Mouse (Mus musculus): ENCODE data around the gene Qrich1. TPM values are rescaled to one million over a fixed set of nuclear protein-coding genes. Genes with fewer than 3 reads are reported as not detected.
A peak's percentile ranks its signal among the peaks of the same experiment; 100 is the strongest.

Gene Qrich1
- polyA plus RNA-seq, 1 experiment from 2014 or later = 78.6 TPM

- H3K4me1 ChIP-seq = peaks cover 21% of the 10 kb centered on the region
- peaks cover 80% of the 10 kb centered on the region for H3K36me3 ChIP-seq
- no peak overlapping the region for H3K4me3 ChIP-seq
- H3K4me2 ChIP-seq = no peak overlapping the region
- ATAC-seq = no peak
- H3K9me3 ChIP-seq (replicated peaks) = no peaks in the 10 kb centered on the region
- H3K27me3 ChIP-seq (replicated peaks) = no peaks in the 10 kb centered on the region
- no peak overlapping the region for H3K27ac ChIP-seq
- 77% methylated on average over 10 of the region's 10 CpGs for WGBS (ENCODE audit: insufficient replicate concordance)
- H3K9ac ChIP-seq = no peak overlapping the region
These were observed 21.7 kb upstream of the Qrich1 start for GRCm38 (mm10) chr9:108494905-108495304.

DNA sequence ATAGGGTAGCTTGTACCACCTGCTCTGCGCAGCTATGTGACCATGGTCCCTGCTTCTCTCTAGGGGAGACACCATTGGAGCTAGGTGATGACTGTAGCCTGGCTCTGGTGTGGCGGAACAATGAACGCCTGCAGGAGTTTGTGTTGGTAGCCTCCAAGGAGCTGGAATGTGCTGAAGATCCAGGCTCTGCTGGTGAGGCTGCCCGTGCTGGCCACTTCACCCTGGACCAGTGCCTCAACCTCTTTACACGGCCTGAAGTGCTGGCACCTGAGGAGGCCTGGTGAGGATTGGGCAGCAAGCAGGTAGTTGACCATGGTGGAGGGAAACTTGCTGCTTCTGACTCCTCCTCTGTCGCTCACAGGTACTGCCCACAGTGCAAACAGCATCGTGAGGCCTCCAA lies 17.4 kb upstream of the Qrich1 start:
- Histone ChIP-seq H3K27me3 (replicated peaks) (no peaks in the 10 kb centered on the region), H3K36me3 (peaks cover 94% of the 10 kb centered on the region), H3K4me2 (no peak overlapping the region), H3K9me3 (replicated peaks) (no peaks in the 10 kb centered on the region), H3K4me3 (no peak overlapping the region), H3K4me1 (no peaks in the 10 kb centered on the region), H3K27ac (no peak overlapping the region), H3K9ac (no peak overlapping the region)
- no peak for ATAC-seq
- WGBS (ENCODE audit: insufficient replicate concordance) = 88% methylated on average over 7 of the region's 7 CpGs

GRCm38 (mm10) chr9:108499943-108500342 lies 16.7 kb upstream of the Qrich1 start:
- no peak for ATAC-seq
- H3K4me2 ChIP-seq = no peak overlapping the region
- H3K4me3 ChIP-seq = no peak overlapping the region
- H3K9ac ChIP-seq = no peak overlapping the region
- no peaks in the 10 kb centered on the region for H3K4me1 ChIP-seq
- H3K27ac ChIP-seq = no peak overlapping the region
- H3K36me3 ChIP-seq = peaks cover 86% of the 10 kb centered on the region
- WGBS (ENCODE audit: insufficient replicate concordance) = 96% methylated on average over 15 of the region's 15 CpGs
- H3K9me3 ChIP-seq (replicated peaks) = no peaks in the 10 kb centered on the region
- H3K27me3 ChIP-seq (replicated peaks) = no peaks in the 10 kb centered on the region

DNA sequence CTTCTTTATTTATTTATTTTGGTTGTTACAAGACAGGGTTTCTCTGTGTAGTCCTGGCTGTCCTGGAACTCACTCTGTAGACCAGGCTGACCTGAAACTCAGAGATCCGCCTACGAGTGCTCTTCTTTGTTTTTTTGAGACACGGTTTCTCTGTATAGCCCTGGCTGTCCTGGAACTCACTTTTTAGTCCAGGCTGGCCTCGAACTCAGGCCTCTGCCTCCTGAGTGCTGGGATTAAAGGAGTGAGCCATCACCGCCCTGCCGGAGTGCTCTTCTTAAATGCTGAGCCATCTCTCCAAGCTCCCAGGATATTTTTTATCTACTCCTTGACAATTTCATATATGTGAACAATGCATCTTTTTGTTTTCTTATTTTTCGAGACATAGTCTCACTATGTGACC lies 9.7 kb upstream of the Qrich1 start:
- H3K4me3 ChIP-seq = peak overlapping the region; percentile 83
- H3K27me3 ChIP-seq (replicated peaks) = no peaks in the 10 kb centered on the region
- no peak for ATAC-seq
- H3K4me2 ChIP-seq = peak overlapping the region; percentile 86
- H3K9ac ChIP-seq = peak overlapping the region; percentile 82; the same call in 1 of the 2 replicates
- no peaks in the 10 kb centered on the region for H3K9me3 ChIP-seq (replicated peaks)
- H3K36me3 ChIP-seq = peaks cover 46% of the 10 kb centered on the region
- no peak overlapping the region for H3K27ac ChIP-seq
- WGBS (ENCODE audit: insufficient replicate concordance) = 82% methylated on average over 7 of the region's 7 CpGs
- H3K4me1 ChIP-seq = peaks cover 22% of the 10 kb centered on the region

GRCm38 (mm10) chr9:108507619-108508434 lies 8.8 kb upstream of the Qrich1 start, which contains the start of gene Qars:
Gene Qars, plus strand, starts transcription at chr9:108507706.
- Histone ChIP-seq H3K27me3 (replicated peaks) (no peaks in the 10 kb centered on the region), H3K4me3 (peak within 1 kb of the TSS; percentile 83), H3K9me3 (replicated peaks) (no peaks in the 10 kb centered on the region), H3K27ac (peak within 1 kb of the TSS; percentile 85), H3K4me1 (peaks cover 22% of the 10 kb centered on the region), H3K36me3 (peaks cover 46% of the 10 kb centered on the region), H3K9ac (peak within 1 kb of the TSS; percentile 82), H3K4me2 (peak within 1 kb of the TSS; percentile 86)
- ATAC-seq = peak; percentile 96
- WGBS (ENCODE audit: insufficient replicate concordance) = under 1% methylated on average over 37 of the region's 37 CpGs

- ATAC-seq = no peak
- H3K36me3 ChIP-seq = peaks cover 48% of the 10 kb centered on the region
- peak overlapping the region; percentile 85 for H3K27ac ChIP-seq
- peaks cover 26% of the 10 kb centered on the region for H3K4me1 ChIP-seq
- peak overlapping the region; percentile 86 for H3K4me2 ChIP-seq
- no peaks in the 10 kb centered on the region for H3K9me3 ChIP-seq (replicated peaks)
- H3K9ac ChIP-seq = peak overlapping the region; percentile 82
- WGBS (ENCODE audit: insufficient replicate concordance) = 41% methylated on average over 7 of the region's 7 CpGs
- peak overlapping the region; percentile 83 for H3K4me3 ChIP-seq
- H3K27me3 ChIP-seq (replicated peaks) = no peaks in the 10 kb centered on the region
These were observed 7.8 kb upstream of the Qrich1 start for GRCm38 (mm10) chr9:108508776-108509175.

DNA sequence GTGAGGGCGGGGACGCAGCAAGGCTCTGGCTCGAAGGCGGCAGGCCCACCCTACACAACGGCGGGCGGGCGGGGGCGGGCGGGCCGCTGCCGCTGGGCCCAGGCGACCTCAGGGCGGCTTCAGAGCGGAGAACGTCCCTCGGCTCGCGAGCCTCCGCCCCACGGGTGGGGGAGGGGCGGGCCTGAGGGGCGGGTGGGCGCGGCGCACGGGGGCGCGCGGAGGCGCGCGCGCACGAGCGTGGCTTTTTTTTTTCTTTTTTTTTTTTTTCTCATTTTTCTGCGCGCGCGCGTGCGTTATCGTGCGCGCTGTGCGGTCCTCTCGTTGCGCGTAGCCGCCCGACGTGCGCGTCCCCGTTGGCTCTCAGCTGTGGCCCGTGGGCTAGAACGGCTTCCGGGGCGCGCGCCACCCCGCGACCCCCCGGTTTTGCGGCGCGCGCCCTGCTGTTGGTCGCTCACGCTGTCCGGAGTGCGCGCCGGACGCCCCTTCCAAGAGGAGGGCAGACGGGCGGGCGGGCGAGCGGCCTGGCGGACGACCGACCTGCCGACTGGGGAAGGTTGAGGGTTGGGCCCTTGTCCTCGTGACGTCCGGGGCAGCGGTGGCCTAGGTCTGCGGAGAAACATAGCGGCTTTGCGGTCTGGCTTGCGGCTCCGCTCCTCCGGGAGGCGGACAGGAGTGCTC lies 786 bp downstream of the Qrich1 start:
- WGBS (ENCODE audit: insufficient replicate concordance) = under 1% methylated on average over 68 of the region's 95 CpGs
- Histone ChIP-seq H3K4me2 (peak overlapping the region; percentile 92), H3K36me3 (peaks cover 62% of the 10 kb centered on the region), H3K4me1 (peaks cover 37% of the 10 kb centered on the region), H3K27ac (peak overlapping the region; percentile 98), H3K27me3 (replicated peaks) (no peaks in the 10 kb centered on the region), H3K9ac (peak overlapping the region; percentile 94), H3K9me3 (replicated peaks) (no peaks in the 10 kb centered on the region), H3K4me3 (peak overlapping the region; percentile 78)
- ATAC-seq = peak; percentile 84

DNA sequence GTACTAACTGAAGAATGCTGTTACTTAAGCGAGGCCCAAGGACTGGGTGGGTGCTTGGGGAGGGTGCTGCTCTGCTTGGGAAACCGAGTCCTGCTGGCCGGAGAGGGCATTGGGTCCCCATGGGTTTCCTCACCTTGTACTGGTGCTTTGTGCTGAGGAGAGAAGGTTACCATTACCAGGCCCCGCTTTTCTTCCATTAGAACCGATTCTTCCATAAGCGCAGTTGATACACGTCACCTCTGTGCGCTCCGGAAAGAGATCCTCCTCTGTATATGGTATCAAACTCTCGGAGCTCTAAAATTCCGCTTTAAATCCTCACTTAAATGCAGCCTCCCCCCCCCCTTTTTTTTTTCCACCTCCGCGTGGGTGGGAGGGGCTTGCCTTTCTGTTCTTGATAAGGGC lies 1.3 kb downstream of the Qrich1 start:
- peak overlapping the region; percentile 78 for H3K4me3 ChIP-seq
- no peaks in the 10 kb centered on the region for H3K27me3 ChIP-seq (replicated peaks)
- peaks cover 37% of the 10 kb centered on the region for H3K4me1 ChIP-seq
- peaks cover 60% of the 10 kb centered on the region for H3K36me3 ChIP-seq
- ATAC-seq = peak; percentile 2; the same call in 1 of the 2 replicates
- H3K27ac ChIP-seq = peak overlapping the region; percentile 98
- no peaks in the 10 kb centered on the region for H3K9me3 ChIP-seq (replicated peaks)
- H3K4me2 ChIP-seq = peak overlapping the region; percentile 92
- H3K9ac ChIP-seq = peak overlapping the region; percentile 94
- under 1% methylated on average over 13 of the region's 13 CpGs for WGBS (ENCODE audit: insufficient replicate concordance)

- H3K27me3 ChIP-seq (replicated peaks) = no peaks in the 10 kb centered on the region
- peaks cover 55% of the 10 kb centered on the region for H3K36me3 ChIP-seq
- peaks cover 26% of the 10 kb centered on the region for H3K4me1 ChIP-seq
- no peaks in the 10 kb centered on the region for H3K9me3 ChIP-seq (replicated peaks)
- ATAC-seq = no peak
- H3K9ac ChIP-seq = no peak overlapping the region
- no peak overlapping the region for H3K4me2 ChIP-seq
- 64% methylated on average over 2 of the region's 2 CpGs for WGBS (ENCODE audit: insufficient replicate concordance)
- H3K4me3 ChIP-seq = no peak overlapping the region
- no peak overlapping the region for H3K27ac ChIP-seq
These were observed 5.0 kb downstream of the Qrich1 start for GRCm38 (mm10) chr9:108521604-108522003.

GRCm38 (mm10) chr9:108523341-108523740 lies 6.7 kb downstream of the Qrich1 start:
- Histone ChIP-seq H3K36me3 (peaks cover 68% of the 10 kb centered on the region), H3K9me3 (replicated peaks) (no peaks in the 10 kb centered on the region), H3K27me3 (replicated peaks) (no peaks in the 10 kb centered on the region), H3K4me3 (no peak overlapping the region), H3K4me1 (peaks cover 26% of the 10 kb centered on the region), H3K4me2 (no peak overlapping the region), H3K9ac (no peak overlapping the region), H3K27ac (no peak overlapping the region)
- no peak for ATAC-seq
- 90% methylated on average over 4 of the region's 4 CpGs for WGBS (ENCODE audit: insufficient replicate concordance)

DNA sequence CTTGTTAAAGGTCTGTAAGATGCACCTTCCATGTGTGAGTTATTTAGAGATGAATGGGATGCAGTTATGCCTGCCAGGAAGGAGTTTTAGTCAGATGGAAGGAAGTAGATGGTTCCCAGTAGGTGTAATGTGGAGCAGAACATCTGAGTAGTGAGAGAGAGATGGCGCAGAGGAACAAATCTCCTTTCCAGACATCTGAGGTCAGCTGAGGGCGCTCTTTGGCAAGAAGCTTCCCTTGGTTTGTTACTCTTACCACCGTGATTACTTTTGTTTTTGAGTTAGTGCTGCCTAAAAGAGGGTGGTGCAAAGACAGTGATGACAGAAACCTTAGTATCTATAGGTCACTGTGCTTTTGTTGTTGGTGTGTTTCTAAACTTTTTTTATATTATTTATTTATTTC lies 8.8 kb downstream of the Qrich1 start:
- H3K9ac ChIP-seq = no peak overlapping the region
- H3K4me2 ChIP-seq = no peak overlapping the region
- H3K27me3 ChIP-seq (replicated peaks) = no peaks in the 10 kb centered on the region
- peaks cover 9% of the 10 kb centered on the region for H3K4me1 ChIP-seq
- WGBS (ENCODE audit: insufficient replicate concordance) = 79% methylated on average over 3 of the region's 3 CpGs
- H3K4me3 ChIP-seq = no peak overlapping the region
- H3K36me3 ChIP-seq = peaks cover 73% of the 10 kb centered on the region
- H3K27ac ChIP-seq = no peak overlapping the region
- ATAC-seq = no peak
- H3K9me3 ChIP-seq (replicated peaks) = no peaks in the 10 kb centered on the region

GRCm38 (mm10) chr9:108530954-108531353 lies 14.3 kb downstream of the Qrich1 start:
- WGBS (ENCODE audit: insufficient replicate concordance) = 82% methylated on average over 1 of the region's 1 CpGs
- no peak overlapping the region for H3K9ac ChIP-seq
- H3K27me3 ChIP-seq (replicated peaks) = no peaks in the 10 kb centered on the region
- no peak overlapping the region for H3K27ac ChIP-seq
- no peaks in the 10 kb centered on the region for H3K9me3 ChIP-seq (replicated peaks)
- H3K4me1 ChIP-seq = 0 out of 2 replicates have a peak, but pooled peaks cover 1% of the 10 kb centered on the region
- peaks cover 90% of the 10 kb centered on the region for H3K36me3 ChIP-seq
- no peak overlapping the region for H3K4me3 ChIP-seq
- ATAC-seq = no peak
- H3K4me2 ChIP-seq = no peak overlapping the region

Measured in liver, embryonic 12.5 days (tissue).